Mouse (Mus musculus) C2C12 (cell line): ENCODE data around the gene Nrxn1.

Experiments
- CEBPB ChIP-seq: IDR thresholded peaks from one replicate; pipeline ENCODE4 v1.6.1; 2011; ENCODE audit warnings: low read depth, mild to moderate bottlenecking, control low read depth, moderate library complexity
- CTCF ChIP-seq: IDR thresholded peaks from one replicate; pipeline ENCODE4 v1.5.1; 2011; ENCODE audit not compliant: control insufficient read depth, insufficient read depth, insufficient read length
- FOSL1 ChIP-seq: IDR thresholded peaks from one replicate; pipeline ENCODE4 v1.8.0; 2011; ENCODE audit warnings: mild to moderate bottlenecking, low read length; ENCODE audit not compliant: poor library complexity, insufficient read depth, severe bottlenecking
- MAX ChIP-seq: IDR thresholded peaks from one replicate; pipeline ENCODE4 v1.6.1; 2011; ENCODE audit warnings: mild to moderate bottlenecking, control low read depth
- MYOD1 ChIP-seq: IDR thresholded peaks from one replicate; pipeline ENCODE4 v1.6.1; 2011; ENCODE audit warnings: low read depth; ENCODE audit not compliant: control insufficient read depth, insufficient read length
- MYOG ChIP-seq: IDR thresholded peaks from one replicate; pipeline ENCODE4 v1.6.1; 2011; ENCODE audit not compliant: control insufficient read depth, insufficient read length; ENCODE audit errors: extremely low read depth
- USF1 ChIP-seq: IDR thresholded peaks from one replicate; pipeline ENCODE4 v1.6.1; 2011; ENCODE audit warnings: low read depth, mild to moderate bottlenecking, control low read depth, moderate library complexity

GRCm38 (mm10) chr17:90702626-90703025 lies 390.2 kb downstream of the Nrxn1 start:
- TF ChIP-seq CTCF (no peak), MAX (no peak), USF1 (no peak), FOSL1 (no peak), MYOD1 (no peak), CEBPB (no peak), MYOG (no peak)
